Mouse (Mus musculus): ENCODE measurements around the gene Spc25.

DNA sequence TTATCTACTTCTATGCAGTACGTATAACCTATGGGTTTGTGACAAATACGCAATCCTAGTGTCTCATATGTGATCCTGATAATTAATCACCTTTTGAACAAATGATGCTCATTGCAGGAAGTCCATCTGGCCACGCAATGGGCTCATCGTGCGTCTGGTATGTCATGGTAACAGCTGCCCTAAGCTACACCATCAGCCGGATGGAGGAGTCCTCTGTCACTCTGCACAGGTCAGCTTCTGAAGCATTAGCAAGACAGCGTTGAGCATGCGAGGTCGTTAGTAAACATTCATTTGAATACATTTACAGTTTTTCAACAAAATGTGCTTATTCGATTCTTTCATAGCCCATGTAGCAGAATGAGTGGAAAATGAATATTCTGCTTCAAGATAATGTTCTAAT, 16.8 kb upstream of the Spc25 start:
- TF ChIP-seq CTCF (IDR thresholded peaks at IDR 0.05; ENCODE audit: low read depth, low read length), result no peak
- TF ChIP-seq POLR2A (IDR thresholded peaks at IDR 0.05; ENCODE audit: extremely low read depth, insufficient read depth, low read length), result no peak
